Mouse (Mus musculus): ENCODE results near the gene Cdc20b. TPM values are rescaled to one million over a fixed set of nuclear protein-coding genes. Genes with fewer than 3 reads are reported as not detected.

Cdc20b gene
- polyA plus RNA-seq, 1 experiment: not detected

- H3K27ac ChIP-seq (ENCODE audit: insufficient read depth, low read length): no peak overlapping the region
- TF ChIP-seq CTCF (IDR thresholded peaks at IDR 0.05; ENCODE audit: borderline replicate concordance, insufficient read depth, low read length): no peak
- TF ChIP-seq POLR2A (IDR thresholded peaks at IDR 0.05; ENCODE audit: low read depth, low read length): no peak
- no peak overlapping the region for H3K4me3 ChIP-seq (ENCODE audit: insufficient read depth, low read length)
- H3K4me1 ChIP-seq (ENCODE audit: control insufficient read depth, insufficient read depth, low read length): no peaks in the 10 kb centered on the region
These were observed 52.5 kb downstream of the Cdc20b start for GRCm38 (mm10) chr13:113087226-113088017.

GRCm38 (mm10) chr13:113090489-113090888 is 55.6 kb downstream of the Cdc20b start:
- Histone ChIP-seq H3K27ac (ENCODE audit: insufficient read depth, low read length) (no peak overlapping the region), H3K4me3 (ENCODE audit: insufficient read depth, low read length) (no peak overlapping the region), H3K4me1 (ENCODE audit: control insufficient read depth, insufficient read depth, low read length) (no peaks in the 10 kb centered on the region)
- no peak for TF ChIP-seq CTCF (IDR thresholded peaks at IDR 0.05; ENCODE audit: borderline replicate concordance, insufficient read depth, low read length)
- TF ChIP-seq POLR2A (IDR thresholded peaks at IDR 0.05; ENCODE audit: low read depth, low read length): no peak

- TF ChIP-seq POLR2A (IDR thresholded peaks at IDR 0.05; ENCODE audit: low read depth, low read length) (no peak), CTCF (IDR thresholded peaks at IDR 0.05; ENCODE audit: borderline replicate concordance, insufficient read depth, low read length) (no peak)
- no peak overlapping the region for H3K27ac ChIP-seq (ENCODE audit: insufficient read depth, low read length)
- H3K4me1 ChIP-seq (ENCODE audit: control insufficient read depth, insufficient read depth, low read length): no peaks in the 10 kb centered on the region
- no peak overlapping the region for H3K4me3 ChIP-seq (ENCODE audit: insufficient read depth, low read length)
These were observed 59.7 kb downstream of the Cdc20b start for GRCm38 (mm10) chr13:113094618-113095017.

- Histone ChIP-seq H3K27ac (ENCODE audit: insufficient read depth, low read length) (no peak overlapping the region), H3K4me3 (ENCODE audit: insufficient read depth, low read length) (no peak overlapping the region), H3K4me1 (ENCODE audit: control insufficient read depth, insufficient read depth, low read length) (no peaks in the 10 kb centered on the region)
- TF ChIP-seq POLR2A (IDR thresholded peaks at IDR 0.05; ENCODE audit: low read depth, low read length): no peak
- no peak for TF ChIP-seq CTCF (IDR thresholded peaks at IDR 0.05; ENCODE audit: borderline replicate concordance, insufficient read depth, low read length)
These were observed 62.1 kb downstream of the Cdc20b start for GRCm38 (mm10) chr13:113097011-113097410.

- H3K4me1 ChIP-seq (ENCODE audit: control insufficient read depth, insufficient read depth, low read length): no peaks in the 10 kb centered on the region
- no peak overlapping the region for H3K27ac ChIP-seq (ENCODE audit: insufficient read depth, low read length)
- TF ChIP-seq CTCF (IDR thresholded peaks at IDR 0.05; ENCODE audit: borderline replicate concordance, insufficient read depth, low read length) (no peak), POLR2A (IDR thresholded peaks at IDR 0.05; ENCODE audit: low read depth, low read length) (no peak)
- H3K4me3 ChIP-seq (ENCODE audit: insufficient read depth, low read length): no peak overlapping the region
These were observed 63.5 kb downstream of the Cdc20b start for GRCm38 (mm10) chr13:113098406-113098805.

GRCm38 (mm10) chr13:113100879-113101278 is 66.0 kb downstream of the Cdc20b start, which contains the start of gene Gzma:
Gene Gzma, minus strand, starts transcription at chr13:113100981.
- no peak within 1 kb of the TSS for H3K4me3 ChIP-seq (ENCODE audit: insufficient read depth, low read length)
- TF ChIP-seq POLR2A (IDR thresholded peaks at IDR 0.05; ENCODE audit: low read depth, low read length): no peak
- no peak for TF ChIP-seq CTCF (IDR thresholded peaks at IDR 0.05; ENCODE audit: borderline replicate concordance, insufficient read depth, low read length)
- H3K4me1 ChIP-seq (ENCODE audit: control insufficient read depth, insufficient read depth, low read length): no peaks in the 10 kb centered on the region
- H3K27ac ChIP-seq (ENCODE audit: insufficient read depth, low read length): no peak within 1 kb of the TSS

GRCm38 (mm10) chr13:113101804-113102203 is 66.9 kb downstream of the Cdc20b start:
- H3K4me3 ChIP-seq (ENCODE audit: insufficient read depth, low read length): no peak overlapping the region
- TF ChIP-seq CTCF (IDR thresholded peaks at IDR 0.05; ENCODE audit: borderline replicate concordance, insufficient read depth, low read length) (no peak), POLR2A (IDR thresholded peaks at IDR 0.05; ENCODE audit: low read depth, low read length) (no peak)
- H3K27ac ChIP-seq (ENCODE audit: insufficient read depth, low read length): no peak overlapping the region
- no peaks in the 10 kb centered on the region for H3K4me1 ChIP-seq (ENCODE audit: control insufficient read depth, insufficient read depth, low read length)

GRCm38 (mm10) chr13:113104759-113105158 is 69.8 kb downstream of the Cdc20b start:
- Histone ChIP-seq H3K4me3 (ENCODE audit: insufficient read depth, low read length) (no peak overlapping the region), H3K27ac (ENCODE audit: insufficient read depth, low read length) (no peak overlapping the region), H3K4me1 (ENCODE audit: control insufficient read depth, insufficient read depth, low read length) (no peaks in the 10 kb centered on the region)
- no peak for TF ChIP-seq CTCF (IDR thresholded peaks at IDR 0.05; ENCODE audit: borderline replicate concordance, insufficient read depth, low read length)
- TF ChIP-seq POLR2A (IDR thresholded peaks at IDR 0.05; ENCODE audit: low read depth, low read length): no peak

- TF ChIP-seq POLR2A (IDR thresholded peaks at IDR 0.05; ENCODE audit: low read depth, low read length): no peak
- TF ChIP-seq CTCF (IDR thresholded peaks at IDR 0.05; ENCODE audit: borderline replicate concordance, insufficient read depth, low read length): no peak
- H3K4me1 ChIP-seq (ENCODE audit: control insufficient read depth, insufficient read depth, low read length): no peaks in the 10 kb centered on the region
- H3K27ac ChIP-seq (ENCODE audit: insufficient read depth, low read length): no peak overlapping the region
- no peak overlapping the region for H3K4me3 ChIP-seq (ENCODE audit: insufficient read depth, low read length)
These were observed 84.1 kb downstream of the Cdc20b start for GRCm38 (mm10) chr13:113118977-113119376.
